Mouse (Mus musculus): ENCODE data around the gene Helb. TPM values are rescaled to one million over a fixed set of nuclear protein-coding genes. Genes with fewer than 3 reads are reported as not detected.
A peak's percentile ranks its signal among the peaks of the same experiment; 100 is the strongest.
"Not testable (repeated sequence)": the region's sequence is repeated elsewhere in the genome, so short reads cannot be mapped to it uniquely, and the experiment has no call there.

Gene Helb
- polyA plus RNA-seq, 1 experiment from 2014 or later: 6.6 TPM

- peak overlapping the region; percentile 70 for H3K4me2 ChIP-seq (ENCODE audit: low read depth, low read length)
- not testable (repeated sequence) for H3K9me3 ChIP-seq (ENCODE audit: control insufficient read depth, low read length); H3K36me3 ChIP-seq (ENCODE audit: control insufficient read depth, insufficient read depth, low read length); ATAC-seq (ENCODE audit: low read depth); H3K27me3 ChIP-seq (replicated peaks; ENCODE audit: control insufficient read depth, insufficient read depth, low read length); H3K27ac ChIP-seq (replicated peaks; ENCODE audit: low read depth, low read length); DNase-seq (ENCODE audit: low spot score); H3K4me1 ChIP-seq (ENCODE audit: control insufficient read depth, insufficient read depth, low read length)
- WGBS: 66% methylated on average over 9 of the region's 9 CpGs
- H3K9ac ChIP-seq (ENCODE audit: low read depth, low read length): 0 out of 2 replicates have a peak overlapping the region, but pooled peaks have one; percentile 75
- H3K4me3 ChIP-seq (ENCODE audit: low read depth, low read length): peak overlapping the region; percentile 71
These were observed 695 bp upstream of the Helb start for GRCm38 (mm10) chr10:120113482-120113881.

GRCm38 (mm10) chr10:120111691-120112319 is 982 bp downstream of the Helb start:
- Histone ChIP-seq H3K9me3 (ENCODE audit: control insufficient read depth, low read length) (no peaks in the 10 kb centered on the region), H3K9ac (ENCODE audit: low read depth, low read length) (peak overlapping the region; percentile 75; the same call in 1 of the 2 replicates), H3K4me1 (ENCODE audit: control insufficient read depth, insufficient read depth, low read length) (peaks cover 4% of the 10 kb centered on the region; the same call in 1 of the 2 replicates), H3K27ac (replicated peaks; ENCODE audit: low read depth, low read length) (peak overlapping the region; percentile 83; the same call in 1 of the 2 replicates), H3K4me2 (ENCODE audit: low read depth, low read length) (peak overlapping the region; percentile 70), H3K27me3 (replicated peaks; ENCODE audit: control insufficient read depth, insufficient read depth, low read length) (no peaks in the 10 kb centered on the region), H3K4me3 (ENCODE audit: low read depth, low read length) (peak overlapping the region; percentile 71), H3K36me3 (ENCODE audit: control insufficient read depth, insufficient read depth, low read length) (0 out of 2 replicates have a peak, but pooled peaks cover 5% of the 10 kb centered on the region)
- DNase-seq (ENCODE audit: low spot score): no peak
- 70% methylated on average over 3 of the region's 3 CpGs for WGBS
- no peak for ATAC-seq (ENCODE audit: low read depth)

- H3K36me3 ChIP-seq (ENCODE audit: control insufficient read depth, insufficient read depth, low read length): peaks cover 43% of the 10 kb centered on the region
These were observed 12.0 kb downstream of the Helb start for GRCm38 (mm10) chr10:120100806-120101205.

GRCm38 (mm10) chr10:120097564-120097963 is 15.2 kb downstream of the Helb start:
- no peaks in the 10 kb centered on the region for H3K27me3 ChIP-seq (replicated peaks; ENCODE audit: control insufficient read depth, insufficient read depth, low read length)
- H3K9ac ChIP-seq (ENCODE audit: low read depth, low read length): no peak overlapping the region
- no peak for ATAC-seq (ENCODE audit: low read depth)
- H3K4me3 ChIP-seq (ENCODE audit: low read depth, low read length): no peak overlapping the region
- H3K36me3 ChIP-seq (ENCODE audit: control insufficient read depth, insufficient read depth, low read length): peaks cover 44% of the 10 kb centered on the region
- no peak overlapping the region for H3K27ac ChIP-seq (replicated peaks; ENCODE audit: low read depth, low read length)
- WGBS: 83% methylated on average over 5 of the region's 5 CpGs
- no peaks in the 10 kb centered on the region for H3K9me3 ChIP-seq (ENCODE audit: control insufficient read depth, low read length)
- no peak for DNase-seq (ENCODE audit: low spot score)
- no peaks in the 10 kb centered on the region for H3K4me1 ChIP-seq (ENCODE audit: control insufficient read depth, insufficient read depth, low read length)
- no peak overlapping the region for H3K4me2 ChIP-seq (ENCODE audit: low read depth, low read length)

More at GRCm38 (mm10) chr10:120100806-120101205, 12.0 kb downstream of the Helb start:
- Histone ChIP-seq H3K9ac (ENCODE audit: low read depth, low read length) (no peak overlapping the region), H3K27ac (replicated peaks; ENCODE audit: low read depth, low read length) (no peak overlapping the region), H3K4me1 (ENCODE audit: control insufficient read depth, insufficient read depth, low read length) (no peaks in the 10 kb centered on the region), H3K9me3 (ENCODE audit: control insufficient read depth, low read length) (no peaks in the 10 kb centered on the region), H3K4me2 (ENCODE audit: low read depth, low read length) (no peak overlapping the region), H3K4me3 (ENCODE audit: low read depth, low read length) (no peak overlapping the region), H3K27me3 (replicated peaks; ENCODE audit: control insufficient read depth, insufficient read depth, low read length) (no peaks in the 10 kb centered on the region)
- 97% methylated on average over 1 of the region's 1 CpGs for WGBS
- ATAC-seq (ENCODE audit: low read depth): no peak
- DNase-seq (ENCODE audit: low spot score): no peak

GRCm38 (mm10) chr10:120095716-120096115 is 17.1 kb downstream of the Helb start:
- Histone ChIP-seq H3K9me3 (ENCODE audit: control insufficient read depth, low read length) (no peaks in the 10 kb centered on the region), H3K36me3 (ENCODE audit: control insufficient read depth, insufficient read depth, low read length) (peaks cover 55% of the 10 kb centered on the region), H3K9ac (ENCODE audit: low read depth, low read length) (no peak overlapping the region), H3K27me3 (replicated peaks; ENCODE audit: control insufficient read depth, insufficient read depth, low read length) (no peaks in the 10 kb centered on the region), H3K4me2 (ENCODE audit: low read depth, low read length) (no peak overlapping the region), H3K27ac (replicated peaks; ENCODE audit: low read depth, low read length) (no peak overlapping the region), H3K4me1 (ENCODE audit: control insufficient read depth, insufficient read depth, low read length) (no peaks in the 10 kb centered on the region), H3K4me3 (ENCODE audit: low read depth, low read length) (no peak overlapping the region)
- no peak for DNase-seq (ENCODE audit: low spot score)
- no peak for ATAC-seq (ENCODE audit: low read depth)
- 89% methylated on average over 5 of the region's 5 CpGs for WGBS

- Histone ChIP-seq H3K4me2 (ENCODE audit: low read depth, low read length) (no peak overlapping the region), H3K27me3 (replicated peaks; ENCODE audit: control insufficient read depth, insufficient read depth, low read length) (no peaks in the 10 kb centered on the region), H3K9me3 (ENCODE audit: control insufficient read depth, low read length) (no peaks in the 10 kb centered on the region), H3K9ac (ENCODE audit: low read depth, low read length) (no peak overlapping the region), H3K36me3 (ENCODE audit: control insufficient read depth, insufficient read depth, low read length) (peaks cover 49% of the 10 kb centered on the region), H3K27ac (replicated peaks; ENCODE audit: low read depth, low read length) (no peak overlapping the region), H3K4me1 (ENCODE audit: control insufficient read depth, insufficient read depth, low read length) (no peaks in the 10 kb centered on the region), H3K4me3 (ENCODE audit: low read depth, low read length) (no peak overlapping the region)
- ATAC-seq (ENCODE audit: low read depth): no peak
- WGBS: 82% methylated on average over 9 of the region's 9 CpGs
- peak; percentile 78 for DNase-seq (ENCODE audit: low spot score)
These were observed 17.7 kb downstream of the Helb start for GRCm38 (mm10) chr10:120095136-120095535.

- H3K36me3 ChIP-seq (ENCODE audit: control insufficient read depth, insufficient read depth, low read length): peaks cover 63% of the 10 kb centered on the region
These were observed 20.2 kb downstream of the Helb start for GRCm38 (mm10) chr10:120092548-120092947.

GRCm38 (mm10) chr10:120077850-120078249 is 34.9 kb downstream of the Helb start:
- no peaks in the 10 kb centered on the region for H3K9me3 ChIP-seq (ENCODE audit: control insufficient read depth, low read length)
- no peak overlapping the region for H3K4me3 ChIP-seq (ENCODE audit: low read depth, low read length)
- no peak overlapping the region for H3K27ac ChIP-seq (replicated peaks; ENCODE audit: low read depth, low read length)
- H3K27me3 ChIP-seq (replicated peaks; ENCODE audit: control insufficient read depth, insufficient read depth, low read length): no peaks in the 10 kb centered on the region
- ATAC-seq (ENCODE audit: low read depth): no peak
- WGBS: 70% methylated on average over 3 of the region's 3 CpGs
- H3K4me1 ChIP-seq (ENCODE audit: control insufficient read depth, insufficient read depth, low read length): no peaks in the 10 kb centered on the region
- no peak overlapping the region for H3K9ac ChIP-seq (ENCODE audit: low read depth, low read length)
- 0 out of 2 replicates have a peak, but pooled peaks cover 28% of the 10 kb centered on the region for H3K36me3 ChIP-seq (ENCODE audit: control insufficient read depth, insufficient read depth, low read length)
- DNase-seq (ENCODE audit: low spot score): no peak
- H3K4me2 ChIP-seq (ENCODE audit: low read depth, low read length): no peak overlapping the region

More at GRCm38 (mm10) chr10:120092548-120092947, 20.2 kb downstream of the Helb start:
- DNase-seq (ENCODE audit: low spot score) (no peak), ATAC-seq (ENCODE audit: low read depth) (no peak)
- no peaks in the 10 kb centered on the region for H3K4me1 ChIP-seq (ENCODE audit: control insufficient read depth, insufficient read depth, low read length)
- no peaks in the 10 kb centered on the region for H3K27me3 ChIP-seq (replicated peaks; ENCODE audit: control insufficient read depth, insufficient read depth, low read length)
- no peak overlapping the region for H3K4me3 ChIP-seq (ENCODE audit: low read depth, low read length)
- H3K27ac ChIP-seq (replicated peaks; ENCODE audit: low read depth, low read length): no peak overlapping the region
- WGBS: 90% methylated on average over 12 of the region's 12 CpGs
- H3K4me2 ChIP-seq (ENCODE audit: low read depth, low read length): no peak overlapping the region
- no peaks in the 10 kb centered on the region for H3K9me3 ChIP-seq (ENCODE audit: control insufficient read depth, low read length)
- no peak overlapping the region for H3K9ac ChIP-seq (ENCODE audit: low read depth, low read length)

- WGBS: 94% methylated on average over 10 of the region's 10 CpGs
- ATAC-seq (ENCODE audit: low read depth): no peak
These were observed 46.5 kb downstream of the Helb start for GRCm38 (mm10) chr10:120066319-120066718.

More at GRCm38 (mm10) chr10:120066319-120066718, 46.5 kb downstream of the Helb start:
- H3K4me1 ChIP-seq (ENCODE audit: control insufficient read depth, insufficient read depth, low read length): no peaks in the 10 kb centered on the region
- no peak overlapping the region for H3K4me2 ChIP-seq (ENCODE audit: low read depth, low read length)
- DNase-seq (ENCODE audit: low spot score): no peak
- no peak overlapping the region for H3K27ac ChIP-seq (replicated peaks; ENCODE audit: low read depth, low read length)
- no peaks in the 10 kb centered on the region for H3K27me3 ChIP-seq (replicated peaks; ENCODE audit: control insufficient read depth, insufficient read depth, low read length)
- H3K9me3 ChIP-seq (ENCODE audit: control insufficient read depth, low read length): no peaks in the 10 kb centered on the region
- H3K9ac ChIP-seq (ENCODE audit: low read depth, low read length): no peak overlapping the region
- no peaks in the 10 kb centered on the region for H3K36me3 ChIP-seq (ENCODE audit: control insufficient read depth, insufficient read depth, low read length)
- H3K4me3 ChIP-seq (ENCODE audit: low read depth, low read length): no peak overlapping the region
